Mouse (Mus musculus): ENCODE measurements around the gene Ankrd12.

DNA sequence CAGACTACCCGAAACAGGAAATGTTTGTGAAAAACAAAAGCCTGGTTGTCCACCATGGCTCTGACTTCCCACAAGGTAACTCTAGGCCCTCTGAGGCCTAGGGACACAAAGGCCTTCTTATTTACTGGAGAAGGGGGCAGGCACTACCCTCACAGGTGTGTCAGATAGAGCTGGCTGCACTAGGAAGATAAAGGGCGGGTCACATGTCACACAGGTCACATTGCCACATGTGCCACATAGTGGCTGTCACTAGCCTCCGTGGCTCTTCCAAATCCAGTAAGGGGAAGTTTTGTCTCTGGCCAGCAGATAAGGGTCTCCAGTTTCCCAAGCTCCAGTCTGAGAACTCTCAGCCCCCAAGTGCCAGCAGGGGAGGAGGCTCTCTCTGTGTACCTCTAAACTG is 157.7 kb downstream of the Ankrd12 start:
- TF ChIP-seq CTCF (IDR thresholded peaks at IDR 0.05; ENCODE audit: low read depth, low read length) (no peak), POLR2A (IDR thresholded peaks at IDR 0.05; ENCODE audit: borderline replicate concordance, low read depth, low read length) (no peak)
